Mouse (Mus musculus) lung, embryonic 15.5 days (tissue): ENCODE measurements around the gene Terb2. TPM values are rescaled to one million over a fixed set of nuclear protein-coding genes. Genes with fewer than 3 reads are reported as not detected.

Experiments
- ATAC-seq: fragments of 200-750 bp; cut with Nextera tagmentation; 2 replicates; pipeline ENCODE4 v1.8.0; 2017; ENCODE audit warnings: moderate number of reproducible peaks, borderline replicate concordance; ENCODE audit not compliant: low FRiP score, low TSS enrichment; ENCODE audit errors: extremely low read depth
- H3K27ac ChIP-seq: fragments of 300-500 bp; sonication (generic); 2 replicates; pipeline ENCODE4 v1.5.1; 2015; ENCODE audit warnings: moderate library complexity, mild to moderate bottlenecking, inconsistent platforms
- H3K27me3 ChIP-seq: fragments of 300-500 bp; sonication (generic); 2 replicates; pipeline ENCODE4 v1.6.1; 2015; ENCODE audit warnings: inconsistent platforms
- H3K36me3 ChIP-seq: fragments of 300-500 bp; sonication (generic); 2 replicates; pipeline ENCODE4 v1.6.1; 2015; ENCODE audit warnings: inconsistent platforms
- H3K4me1 ChIP-seq: fragments of 300-500 bp; sonication (generic); 2 replicates; pipeline ENCODE4 v1.6.1; 2015; ENCODE audit warnings: inconsistent platforms
- H3K4me2 ChIP-seq: fragments of 300-500 bp; sonication (generic); 2 replicates; pipeline ENCODE4 v1.6.1; 2015; ENCODE audit warnings: inconsistent platforms, mild to moderate bottlenecking, moderate library complexity
- H3K4me3 ChIP-seq: fragments of 300-500 bp; sonication (generic); 2 replicates; pipeline ENCODE4 v1.5.1; 2015; ENCODE audit warnings: mild to moderate bottlenecking, inconsistent platforms
- H3K9ac ChIP-seq: fragments of 300-500 bp; sonication (generic); 2 replicates; pipeline ENCODE4 v1.6.1; 2015; ENCODE audit warnings: inconsistent platforms
- H3K9me3 ChIP-seq: fragments of 300-500 bp; sonication (generic); 2 replicates; pipeline ENCODE4 v1.6.1; 2016; ENCODE audit warnings: inconsistent platforms
- WGBS: fragments of 180-500 bp; shearing (Covaris S2); methylation state at CpG from one replicate; pipeline ENCODE4 v1.1.7; 2015; 5-methylcytosine and 5-hydroxymethylcytosine counted together
- polyA plus RNA-seq: library from polyadenylated mRNA; unstranded; fragments of >200 nt; fragmentation: Nextera tagmentation; extraction: Ambion mirVana; gene quantifications from 2 replicates; pipeline ENCODE4 v1.2.1, GENCODE M21; 2015

Terb2 gene
- not detected in 2 replicates for polyA plus RNA-seq

DNA sequence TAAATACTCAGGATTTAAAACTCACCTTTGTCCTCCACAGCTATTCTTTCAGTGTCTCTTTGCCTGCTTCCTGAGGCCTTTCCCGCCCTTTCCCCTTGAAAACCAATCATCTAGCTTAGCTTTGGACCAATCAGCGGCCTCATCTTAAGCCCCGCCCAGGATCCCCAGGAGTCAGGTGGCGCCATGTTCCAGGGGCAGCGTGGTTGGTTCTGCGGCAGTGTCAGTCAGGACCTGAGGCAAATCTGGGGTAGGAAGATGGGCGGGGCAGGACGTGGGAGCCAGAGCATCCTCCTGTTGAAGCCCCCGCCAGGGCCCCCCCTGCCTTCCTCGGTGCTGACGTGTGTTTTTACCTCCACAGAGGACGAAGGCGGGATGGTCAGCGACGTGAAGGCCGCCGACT, at the start of gene Terb2, which contains the start of gene Patl2:
TSS of gene Terb2 (plus strand) at position 167 of the 400 bp plus-strand sequence.
TSS of gene Patl2 (minus strand) at position 84 of the 400 bp plus-strand sequence.
- Histone ChIP-seq H3K27ac (no peak within 1 kb of the TSS), H3K9ac (no peak within 1 kb of the TSS), H3K4me1 (no peaks in the 10 kb centered on the region), H3K9me3 (no peaks in the 10 kb centered on the region), H3K4me3 (no peak within 1 kb of the TSS), H3K27me3 (no peaks in the 10 kb centered on the region), H3K36me3 (no peaks in the 10 kb centered on the region), H3K4me2 (no peak within 1 kb of the TSS)
- no peak for ATAC-seq
- WGBS, result 78% methylated on average over 17 of the region's 17 CpGs

- H3K4me2 ChIP-seq, result no peak overlapping the region
- H3K4me1 ChIP-seq, result no peaks in the 10 kb centered on the region
- no peak overlapping the region for H3K9ac ChIP-seq
- no peaks in the 10 kb centered on the region for H3K36me3 ChIP-seq
- ATAC-seq, result no peak
- WGBS, result 41% methylated on average over 5 of the region's 5 CpGs
- H3K27me3 ChIP-seq, result no peaks in the 10 kb centered on the region
- no peak overlapping the region for H3K4me3 ChIP-seq
- H3K9me3 ChIP-seq, result no peaks in the 10 kb centered on the region
- H3K27ac ChIP-seq, result no peak overlapping the region
Observed at GRCm38 (mm10) chr2:122137839-122138465, 48.1 kb upstream of the Terb2 start.

- no peak for ATAC-seq
- H3K9ac ChIP-seq, result no peak overlapping the region
- WGBS, result 68% methylated on average over 2 of the region's 2 CpGs
- no peak overlapping the region for H3K4me2 ChIP-seq
- H3K36me3 ChIP-seq, result no peaks in the 10 kb centered on the region
- no peak overlapping the region for H3K27ac ChIP-seq
- H3K27me3 ChIP-seq, result no peaks in the 10 kb centered on the region
- H3K9me3 ChIP-seq, result no peaks in the 10 kb centered on the region
- no peak overlapping the region for H3K4me3 ChIP-seq
- H3K4me1 ChIP-seq, result no peaks in the 10 kb centered on the region
Observed at GRCm38 (mm10) chr2:122140815-122141214, 45.3 kb upstream of the Terb2 start.

- no peak for ATAC-seq
- WGBS, result 66% methylated on average over 5 of the region's 5 CpGs
Observed at GRCm38 (mm10) chr2:122141332-122141967, 44.6 kb upstream of the Terb2 start.

DNA sequence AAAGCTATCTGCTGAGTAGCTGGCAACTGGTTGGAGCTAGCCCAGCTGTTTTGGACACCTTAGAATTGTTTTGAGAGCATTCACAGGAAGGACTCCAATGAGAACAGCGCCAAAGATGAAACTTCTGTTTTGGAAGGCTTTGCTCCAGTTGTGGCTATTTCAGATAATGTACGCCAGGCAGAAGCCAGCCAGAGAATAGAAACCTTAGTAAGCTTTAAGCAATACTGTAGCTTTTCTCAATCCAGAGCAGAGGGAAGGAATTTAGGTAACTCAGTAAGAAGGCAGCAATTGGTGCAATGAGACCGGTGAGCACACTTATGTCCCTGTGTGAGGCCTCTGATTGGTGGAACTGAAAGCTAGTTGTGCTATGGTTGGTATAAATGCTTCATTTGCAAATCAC, 43.0 kb upstream of the Terb2 start:
- H3K27ac ChIP-seq, result no peak overlapping the region
- no peaks in the 10 kb centered on the region for H3K9me3 ChIP-seq
- H3K36me3 ChIP-seq, result no peaks in the 10 kb centered on the region
- no peak overlapping the region for H3K9ac ChIP-seq
- no peak overlapping the region for H3K4me3 ChIP-seq
- no peaks in the 10 kb centered on the region for H3K27me3 ChIP-seq
- H3K4me2 ChIP-seq, result no peak overlapping the region
- ATAC-seq, result no peak
- 83% methylated on average over 3 of the region's 3 CpGs for WGBS
- no peaks in the 10 kb centered on the region for H3K4me1 ChIP-seq

More at GRCm38 (mm10) chr2:122141332-122141967, 44.6 kb upstream of the Terb2 start:
- Histone ChIP-seq H3K27me3 (no peaks in the 10 kb centered on the region), H3K9me3 (no peaks in the 10 kb centered on the region), H3K27ac (no peak overlapping the region), H3K36me3 (no peaks in the 10 kb centered on the region), H3K4me3 (no peak overlapping the region), H3K9ac (no peak overlapping the region), H3K4me1 (no peaks in the 10 kb centered on the region), H3K4me2 (no peak overlapping the region)

GRCm38 (mm10) chr2:122145756-122146155, 40.3 kb upstream of the Terb2 start:
- no peak overlapping the region for H3K4me2 ChIP-seq
- WGBS, result 53% methylated on average over 4 of the region's 4 CpGs
- H3K27me3 ChIP-seq, result no peaks in the 10 kb centered on the region
- H3K4me3 ChIP-seq, result no peak overlapping the region
- H3K4me1 ChIP-seq, result peaks cover 9% of the 10 kb centered on the region; the same call in 1 of the 2 replicates
- H3K36me3 ChIP-seq, result no peaks in the 10 kb centered on the region
- ATAC-seq, result no peak
- H3K27ac ChIP-seq, result no peak overlapping the region
- H3K9ac ChIP-seq, result no peak overlapping the region
- no peaks in the 10 kb centered on the region for H3K9me3 ChIP-seq

GRCm38 (mm10) chr2:122146687-122147086, 39.4 kb upstream of the Terb2 start:
- no peak overlapping the region for H3K27ac ChIP-seq
- H3K4me3 ChIP-seq, result no peak overlapping the region
- no peak overlapping the region for H3K9ac ChIP-seq
- H3K4me1 ChIP-seq, result peaks cover 9% of the 10 kb centered on the region; the same call in 1 of the 2 replicates
- no peaks in the 10 kb centered on the region for H3K9me3 ChIP-seq
- no peak overlapping the region; the same call in 1 of the 2 replicates for H3K4me2 ChIP-seq
- 59% methylated on average over 6 of the region's 6 CpGs for WGBS
- H3K36me3 ChIP-seq, result peaks cover 2% of the 10 kb centered on the region; the same call in 1 of the 2 replicates
- H3K27me3 ChIP-seq, result no peaks in the 10 kb centered on the region
- ATAC-seq, result no peak

DNA sequence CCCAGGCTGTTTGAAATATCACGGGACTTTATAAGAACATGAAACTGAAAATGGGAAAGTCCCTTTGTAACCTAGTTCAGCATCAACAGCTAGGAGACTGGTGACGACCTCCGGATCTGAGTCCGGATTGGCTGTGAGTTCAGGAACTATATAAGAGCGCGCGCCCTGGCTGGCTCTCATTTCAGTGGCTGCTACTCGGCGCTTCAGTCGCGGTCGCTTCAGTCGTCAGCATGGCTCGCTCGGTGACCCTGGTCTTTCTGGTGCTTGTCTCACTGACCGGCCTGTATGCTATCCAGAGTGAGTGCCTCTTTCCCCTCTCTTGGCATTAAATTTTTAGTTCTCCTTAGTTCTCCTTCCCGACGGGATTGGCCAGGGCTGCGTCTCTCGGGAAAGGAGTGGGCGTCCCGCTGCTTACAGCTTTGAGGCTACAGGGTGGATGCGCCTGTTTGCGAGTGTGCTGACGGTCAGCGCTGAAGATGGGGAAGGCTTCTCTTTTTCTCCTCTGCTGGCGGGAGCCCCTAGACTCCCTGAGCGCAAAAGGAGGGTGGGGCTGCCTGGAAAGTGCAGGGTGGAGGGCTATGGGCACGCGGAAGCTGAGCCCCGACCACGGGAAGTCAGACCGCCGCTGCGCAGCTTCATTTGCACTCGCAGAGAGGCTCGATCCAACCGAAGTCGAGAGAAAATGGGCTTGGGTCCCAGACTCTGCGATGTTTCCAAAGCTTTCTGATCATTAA, 38.4 kb upstream of the Terb2 start, which contains the start of gene B2m:
TSS of gene B2m (plus strand) at position 179 of the 734 bp plus-strand sequence.
- Histone ChIP-seq H3K27ac (peak within 1 kb of the TSS; percentile 71), H3K4me2 (peak within 1 kb of the TSS; percentile 55), H3K9ac (peak within 1 kb of the TSS; percentile 51), H3K4me3 (peak within 1 kb of the TSS; percentile 54), H3K27me3 (no peaks in the 10 kb centered on the region), H3K4me1 (peaks cover 9% of the 10 kb centered on the region; the same call in 1 of the 2 replicates), H3K9me3 (no peaks in the 10 kb centered on the region), H3K36me3 (peaks cover 10% of the 10 kb centered on the region; the same call in 1 of the 2 replicates)
- under 1% methylated on average over 40 of the region's 40 CpGs for WGBS
- ATAC-seq, result peak; percentile 97

GRCm38 (mm10) chr2:122148242-122148917, 37.7 kb upstream of the Terb2 start:
- Histone ChIP-seq H3K4me2 (peak overlapping the region; percentile 55), H3K27ac (peak overlapping the region; percentile 71; the same call in 1 of the 2 replicates), H3K4me3 (peak overlapping the region; percentile 54), H3K4me1 (peaks cover 9% of the 10 kb centered on the region; the same call in 1 of the 2 replicates), H3K9ac (peak overlapping the region; percentile 51), H3K27me3 (no peaks in the 10 kb centered on the region), H3K36me3 (peaks cover 15% of the 10 kb centered on the region; the same call in 1 of the 2 replicates), H3K9me3 (no peaks in the 10 kb centered on the region)
- WGBS, result 14% methylated on average over 18 of the region's 18 CpGs
- peak; percentile 59 for ATAC-seq

DNA sequence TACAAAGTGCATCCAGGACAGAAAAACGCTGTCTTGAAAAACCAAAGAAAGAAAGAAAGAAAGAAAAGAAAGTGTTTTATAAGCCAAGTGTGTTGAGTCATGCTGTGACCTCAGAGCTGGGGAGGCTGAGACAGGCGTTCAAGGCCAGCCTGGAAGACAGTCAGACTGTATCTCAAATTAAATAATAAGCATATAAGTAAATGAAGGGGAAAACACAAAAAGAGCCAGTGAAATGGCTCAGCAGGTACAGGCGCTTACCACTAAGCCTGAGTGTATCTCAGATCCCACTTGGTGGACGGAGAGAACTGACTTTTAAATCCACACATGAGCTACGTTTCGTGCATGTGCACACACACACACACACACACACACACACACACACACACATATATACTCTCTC, 36.8 kb upstream of the Terb2 start:
- WGBS, result 91% methylated on average over 6 of the region's 6 CpGs
- Histone ChIP-seq H3K4me3 (no peak overlapping the region), H3K4me1 (peaks cover 9% of the 10 kb centered on the region; the same call in 1 of the 2 replicates), H3K4me2 (peak overlapping the region; percentile 55), H3K27me3 (no peaks in the 10 kb centered on the region), H3K9me3 (no peaks in the 10 kb centered on the region), H3K27ac (no peak overlapping the region), H3K9ac (no peak overlapping the region), H3K36me3 (peaks cover 16% of the 10 kb centered on the region; the same call in 1 of the 2 replicates)
- no peak for ATAC-seq

GRCm38 (mm10) chr2:122149716-122150115, 36.4 kb upstream of the Terb2 start:
- Histone ChIP-seq H3K4me3 (no peak overlapping the region), H3K27me3 (no peaks in the 10 kb centered on the region), H3K4me1 (peaks cover 9% of the 10 kb centered on the region; the same call in 1 of the 2 replicates), H3K9me3 (no peaks in the 10 kb centered on the region), H3K36me3 (peaks cover 16% of the 10 kb centered on the region; the same call in 1 of the 2 replicates), H3K9ac (no peak overlapping the region), H3K4me2 (no peak overlapping the region; the same call in 1 of the 2 replicates), H3K27ac (no peak overlapping the region)
- no peak for ATAC-seq
- WGBS, result 79% methylated on average over 3 of the region's 3 CpGs
